Mouse (Mus musculus) ovary, postnatal 14 days (tissue): ENCODE measurements around the gene Ndufa4l2.

Source experiments
- DNase-seq: peaks from one replicate; pipeline ENCODE4 v3.0.0; 2022; ENCODE audit warnings: low spot score

The Ndufa4l2 gene

GRCm38 (mm10) chr10:127509837-127510701 is 4.7 kb upstream of the Ndufa4l2 start:
- no peak for DNase-seq

- no peak for DNase-seq
Measured at GRCm38 (mm10) chr10:127510895-127511617, 3.7 kb upstream of the Ndufa4l2 start.

- DNase-seq = no peak
Measured at GRCm38 (mm10) chr10:127511634-127512306, 3.0 kb upstream of the Ndufa4l2 start.

GRCm38 (mm10) chr10:127512307-127512666 is 2.5 kb upstream of the Ndufa4l2 start:
- no peak for DNase-seq

GRCm38 (mm10) chr10:127512813-127513212 is 2.0 kb upstream of the Ndufa4l2 start:
- DNase-seq = peak; percentile 95

- DNase-seq = no peak
Measured at GRCm38 (mm10) chr10:127513501-127514091, 1.2 kb upstream of the Ndufa4l2 start.

- no peak for DNase-seq
Measured at GRCm38 (mm10) chr10:127514111-127514698, 562 bp upstream of the Ndufa4l2 start.

- DNase-seq = no peak
Measured at GRCm38 (mm10) chr10:127515271-127515982, 660 bp downstream of the Ndufa4l2 start.

GRCm38 (mm10) chr10:127515983-127516459 is 1.3 kb downstream of the Ndufa4l2 start:
- no peak for DNase-seq

GRCm38 (mm10) chr10:127516576-127517260 is 2.0 kb downstream of the Ndufa4l2 start:
- DNase-seq = no peak

GRCm38 (mm10) chr10:127517941-127518340 is 3.2 kb downstream of the Ndufa4l2 start:
- DNase-seq = no peak

GRCm38 (mm10) chr10:127519041-127519701 is 4.4 kb downstream of the Ndufa4l2 start:
- no peak for DNase-seq

GRCm38 (mm10) chr10:127519903-127520713 is 5.3 kb downstream of the Ndufa4l2 start:
- DNase-seq = no peak

- DNase-seq = no peak
Measured at GRCm38 (mm10) chr10:127520714-127521357, 6.1 kb downstream of the Ndufa4l2 start.

GRCm38 (mm10) chr10:127521611-127522080 is 6.9 kb downstream of the Ndufa4l2 start:
- DNase-seq = no peak

- DNase-seq = peak; percentile 73
Measured at GRCm38 (mm10) chr10:127522088-127522581, 7.4 kb downstream of the Ndufa4l2 start, which contains the start of gene Shmt2. Gene Shmt2 (minus strand): TSS chr10:127522444.

GRCm38 (mm10) chr10:127524646-127525255 is 10.0 kb downstream of the Ndufa4l2 start:
- DNase-seq = no peak

GRCm38 (mm10) chr10:127526048-127526447 is 11.3 kb downstream of the Ndufa4l2 start:
- DNase-seq = no peak
